Mouse (Mus musculus) lung, embryonic 16.5 days (tissue): ENCODE data around the gene Sept4. TPM values are rescaled to one million over a fixed set of nuclear protein-coding genes. Genes with fewer than 3 reads are reported as not detected.

ENCODE experiments used
- ATAC-seq: fragments of 200-750 bp; cut with Nextera tagmentation; 2 replicates; pipeline ENCODE4 v1.8.0; 2017; ENCODE audit warnings: low read depth, mild to moderate bottlenecking, moderate library complexity
- H3K27ac ChIP-seq: fragments of 300-500 bp; sonication (generic); 2 replicates; pipeline ENCODE4 v1.5.1; 2014; ENCODE audit warnings: mild to moderate bottlenecking, control low read depth, low read length
- H3K27me3 ChIP-seq: fragments of 300-500 bp; sonication (generic); 2 replicates; pipeline ENCODE4 v1.6.1; 2014; ENCODE audit warnings: low read depth, low read length, mixed read lengths; ENCODE audit not compliant: control insufficient read depth, insufficient read depth
- H3K36me3 ChIP-seq: fragments of 300-500 bp; sonication (generic); 2 replicates; pipeline ENCODE4 v1.6.1; 2014; ENCODE audit warnings: low read length; ENCODE audit not compliant: control insufficient read depth, insufficient read depth
- H3K4me1 ChIP-seq: fragments of 300-500 bp; sonication (generic); replicated peaks from 2 replicates; pipeline ENCODE4 v1.6.1; 2014; ENCODE audit warnings: low read length, mixed read lengths; ENCODE audit not compliant: control insufficient read depth, insufficient read depth
- H3K4me2 ChIP-seq: fragments of 300-500 bp; sonication (generic); 2 replicates; pipeline ENCODE4 v1.6.1; 2014; ENCODE audit warnings: low read depth, low read length, control low read depth
- H3K4me3 ChIP-seq: fragments of 300-500 bp; sonication (generic); 2 replicates; pipeline ENCODE4 v1.5.1; 2014; ENCODE audit warnings: mild to moderate bottlenecking, low read length, control low read depth
- H3K9ac ChIP-seq: fragments of 300-500 bp; sonication (generic); 2 replicates; pipeline ENCODE4 v1.6.1; 2014; ENCODE audit warnings: low read length, control low read depth
- H3K9me3 ChIP-seq: fragments of 300-500 bp; sonication (generic); 2 replicates; pipeline ENCODE4 v1.6.1; 2016; ENCODE audit warnings: low read length; ENCODE audit not compliant: control insufficient read depth
- WGBS: fragments of 180-500 bp; shearing (Covaris S2); extraction: QIAGEN DNeasy Blood & Tissue Kit; methylation state at CpG from one replicate; pipeline ENCODE4 v1.1.7; 2014; 5-methylcytosine and 5-hydroxymethylcytosine counted together
- polyA plus RNA-seq: library from polyadenylated mRNA; unstranded; fragments of >200 nt; fragmentation: Nextera tagmentation; extraction: Ambion mirVana; gene quantifications from 2 replicates; pipeline ENCODE4 v1.2.1, GENCODE M21; 2015

Gene Sept4
- 96.9 and 111 TPM in 2 replicates for polyA plus RNA-seq

GRCm38 (mm10) chr11:87568255-87568953, at the start of gene Sept4:
Gene Sept4 (plus strand): TSS chr11:87568903.
- no peaks in the 10 kb centered on the region for H3K9me3 ChIP-seq
- H3K27ac ChIP-seq: no peak within 1 kb of the TSS
- peaks cover 6% of the 10 kb centered on the region for H3K4me1 ChIP-seq
- ATAC-seq: no peak
- no peaks in the 10 kb centered on the region for H3K36me3 ChIP-seq
- WGBS: 71% methylated on average over 7 of the region's 7 CpGs
- H3K4me2 ChIP-seq: no peak within 1 kb of the TSS
- no peak within 1 kb of the TSS for H3K4me3 ChIP-seq
- H3K9ac ChIP-seq: no peak within 1 kb of the TSS
- H3K27me3 ChIP-seq: no peaks in the 10 kb centered on the region

GRCm38 (mm10) chr11:87519260-87519659, 49.4 kb upstream of the Sept4 start:
- ATAC-seq: 0 out of 2 replicates have a peak, but pooled peaks have one; percentile 60
- Histone ChIP-seq H3K9ac (no peak overlapping the region), H3K4me2 (no peak overlapping the region), H3K27me3 (no peaks in the 10 kb centered on the region), H3K9me3 (no peaks in the 10 kb centered on the region), H3K4me3 (no peak overlapping the region), H3K27ac (no peak overlapping the region), H3K4me1 (no peaks in the 10 kb centered on the region), H3K36me3 (no peaks in the 10 kb centered on the region)
- 5% methylated on average over 2 of the region's 2 CpGs for WGBS

GRCm38 (mm10) chr11:87523466-87523865, 45.2 kb upstream of the Sept4 start:
- Histone ChIP-seq H3K9ac (no peak overlapping the region), H3K27me3 (no peaks in the 10 kb centered on the region), H3K4me2 (no peak overlapping the region), H3K36me3 (no peaks in the 10 kb centered on the region), H3K4me1 (no peaks in the 10 kb centered on the region), H3K9me3 (no peaks in the 10 kb centered on the region), H3K4me3 (no peak overlapping the region), H3K27ac (no peak overlapping the region)
- WGBS: 73% methylated on average over 5 of the region's 5 CpGs
- no peak for ATAC-seq

- H3K9ac ChIP-seq: no peak overlapping the region
- H3K9me3 ChIP-seq: no peaks in the 10 kb centered on the region
- H3K4me3 ChIP-seq: no peak overlapping the region
- H3K4me1 ChIP-seq: no peaks in the 10 kb centered on the region
- no peaks in the 10 kb centered on the region for H3K27me3 ChIP-seq
- H3K36me3 ChIP-seq: no peaks in the 10 kb centered on the region
- no peak overlapping the region for H3K27ac ChIP-seq
- no peak overlapping the region for H3K4me2 ChIP-seq
- ATAC-seq: no peak
Observed at GRCm38 (mm10) chr11:87523967-87524366, 44.7 kb upstream of the Sept4 start.

GRCm38 (mm10) chr11:87524780-87525179, 43.9 kb upstream of the Sept4 start:
- no peak overlapping the region for H3K4me3 ChIP-seq

GRCm38 (mm10) chr11:87527364-87527763, 41.3 kb upstream of the Sept4 start:
- ATAC-seq: no peak
- no peaks in the 10 kb centered on the region for H3K27me3 ChIP-seq
- H3K4me1 ChIP-seq: no peaks in the 10 kb centered on the region
- H3K36me3 ChIP-seq: no peaks in the 10 kb centered on the region
- H3K9ac ChIP-seq: no peak overlapping the region
- H3K4me3 ChIP-seq: no peak overlapping the region
- no peaks in the 10 kb centered on the region for H3K9me3 ChIP-seq
- H3K27ac ChIP-seq: no peak overlapping the region
- WGBS: 55% methylated on average over 3 of the region's 3 CpGs
- H3K4me2 ChIP-seq: no peak overlapping the region

More at GRCm38 (mm10) chr11:87524780-87525179, 43.9 kb upstream of the Sept4 start:
- no peaks in the 10 kb centered on the region for H3K4me1 ChIP-seq
- ATAC-seq: no peak
- no peaks in the 10 kb centered on the region for H3K36me3 ChIP-seq
- no peak overlapping the region for H3K9ac ChIP-seq
- no peaks in the 10 kb centered on the region for H3K9me3 ChIP-seq
- no peaks in the 10 kb centered on the region for H3K27me3 ChIP-seq
- H3K4me2 ChIP-seq: no peak overlapping the region
- no peak overlapping the region for H3K27ac ChIP-seq

- no peak for ATAC-seq
- H3K9ac ChIP-seq: no peak overlapping the region
- 55% methylated on average over 4 of the region's 4 CpGs for WGBS
- H3K27ac ChIP-seq: no peak overlapping the region
- no peaks in the 10 kb centered on the region for H3K4me1 ChIP-seq
- H3K4me3 ChIP-seq: no peak overlapping the region
- H3K27me3 ChIP-seq: no peaks in the 10 kb centered on the region
- no peaks in the 10 kb centered on the region for H3K36me3 ChIP-seq
- H3K9me3 ChIP-seq: no peaks in the 10 kb centered on the region
- H3K4me2 ChIP-seq: no peak overlapping the region
Observed at GRCm38 (mm10) chr11:87527990-87528389, 40.7 kb upstream of the Sept4 start.

GRCm38 (mm10) chr11:87531695-87532094, 37.0 kb upstream of the Sept4 start:
- no peaks in the 10 kb centered on the region for H3K36me3 ChIP-seq
- no peaks in the 10 kb centered on the region for H3K9me3 ChIP-seq
- no peak overlapping the region for H3K4me2 ChIP-seq
- no peak for ATAC-seq
- no peaks in the 10 kb centered on the region for H3K4me1 ChIP-seq
- no peak overlapping the region for H3K4me3 ChIP-seq
- WGBS: 50% methylated on average over 6 of the region's 6 CpGs
- no peak overlapping the region for H3K27ac ChIP-seq
- H3K27me3 ChIP-seq: no peaks in the 10 kb centered on the region
- H3K9ac ChIP-seq: no peak overlapping the region

- WGBS: 36% methylated on average over 8 of the region's 8 CpGs
- H3K27me3 ChIP-seq: no peaks in the 10 kb centered on the region
- no peak overlapping the region for H3K4me2 ChIP-seq
- no peaks in the 10 kb centered on the region for H3K36me3 ChIP-seq
- ATAC-seq: no peak
- H3K27ac ChIP-seq: no peak overlapping the region
- H3K9me3 ChIP-seq: no peaks in the 10 kb centered on the region
- no peak overlapping the region for H3K4me3 ChIP-seq
- H3K4me1 ChIP-seq: no peaks in the 10 kb centered on the region
- H3K9ac ChIP-seq: no peak overlapping the region
Observed at GRCm38 (mm10) chr11:87542285-87542684, 26.4 kb upstream of the Sept4 start.

- no peak overlapping the region for H3K27ac ChIP-seq
- no peaks in the 10 kb centered on the region for H3K9me3 ChIP-seq
- no peaks in the 10 kb centered on the region for H3K4me1 ChIP-seq
- no peak overlapping the region for H3K4me2 ChIP-seq
- no peaks in the 10 kb centered on the region for H3K36me3 ChIP-seq
- H3K4me3 ChIP-seq: no peak overlapping the region
- H3K27me3 ChIP-seq: no peaks in the 10 kb centered on the region
- no peak overlapping the region for H3K9ac ChIP-seq
- ATAC-seq: no peak
- 42% methylated on average over 3 of the region's 3 CpGs for WGBS
Observed at GRCm38 (mm10) chr11:87542906-87543305, 25.8 kb upstream of the Sept4 start.
